Mouse (Mus musculus) spleen, adult 2 months (tissue): Measurements from ENCODE around the gene Krt77.

ENCODE experiments used
- CTCF ChIP-seq: fragments of 200-500 bp; IDR thresholded peaks from 2 replicates; pipeline ENCODE4 v1.5.1; 2011; ENCODE audit warnings: mild to moderate bottlenecking, inconsistent platforms; ENCODE audit not compliant: insufficient read depth, insufficient read length, insufficient replicate concordance; ENCODE audit errors: extremely low read depth
- POLR2A ChIP-seq: fragments of 200-500 bp; IDR thresholded peaks from 2 replicates; pipeline ENCODE4 v1.6.1; 2011; ENCODE audit warnings: low read depth, low read length, inconsistent platforms

GRCm38 (mm10) chr15:101878041-101878440, 8.5 kb upstream of the Krt77 start:
- no peak for TF ChIP-seq POLR2A
- TF ChIP-seq CTCF, result no peak
